Mouse (Mus musculus) midbrain, postnatal 0 days (tissue): ENCODE measurements at regions not wholly inside any gene's neighbourhood (a gene's known extent, or its start where the extent isn't known, plus 50 kb on each side); places are given as distances from the start of the nearest gene placed in this dataset.

ENCODE experiments used
- ATAC-seq: fragments of 200-750 bp; cut with Nextera tagmentation; 2 replicates; pipeline ENCODE4 v1.8.0; 2017; ENCODE audit warnings: moderate number of reproducible peaks, mild to moderate bottlenecking, moderate TSS enrichment, moderate library complexity; ENCODE audit not compliant: low FRiP score
- DNase-seq: peaks from one replicate; pipeline ENCODE4 v3.0.0-alpha.2; 2015; ENCODE audit warnings: low spot score
- H3K27ac ChIP-seq: fragments of 300-500 bp; sonication (generic); 2 replicates; pipeline ENCODE4 v1.5.1; 2014; ENCODE audit warnings: low read depth, mild to moderate bottlenecking, low read length, mixed read lengths
- H3K27me3 ChIP-seq: fragments of 300-500 bp; sonication (generic); 2 replicates; pipeline ENCODE4 v1.6.1; 2014; ENCODE audit warnings: low read length, control low read depth, mixed read lengths; ENCODE audit not compliant: insufficient read depth
- H3K36me3 ChIP-seq: fragments of 300-500 bp; sonication (generic); 2 replicates; pipeline ENCODE4 v1.6.1; 2014; ENCODE audit warnings: low read length, control low read depth, mixed read lengths; ENCODE audit not compliant: insufficient read depth
- H3K4me1 ChIP-seq: fragments of 300-500 bp; sonication (generic); 2 replicates; pipeline ENCODE4 v1.6.1; 2014; ENCODE audit warnings: mild to moderate bottlenecking, control low read depth, antibody characterized with exemption, low read length, mixed read lengths; ENCODE audit not compliant: insufficient read depth
- H3K4me2 ChIP-seq: fragments of 300-500 bp; sonication (generic); 2 replicates; pipeline ENCODE4 v1.6.1; 2014; ENCODE audit warnings: low read depth, mild to moderate bottlenecking, low read length, mixed read lengths; ENCODE audit not compliant: poor library complexity, severe bottlenecking
- H3K4me3 ChIP-seq: fragments of 300-500 bp; sonication (generic); 2 replicates; pipeline ENCODE4 v1.5.1; 2014; ENCODE audit warnings: low read depth, mild to moderate bottlenecking, low read length, moderate library complexity
- H3K9ac ChIP-seq: fragments of 300-500 bp; sonication (generic); replicated peaks from 2 replicates; pipeline ENCODE4 v1.6.1; 2014; ENCODE audit warnings: mild to moderate bottlenecking, low read length, moderate library complexity, mixed read lengths; ENCODE audit not compliant: poor library complexity, severe bottlenecking
- H3K9me3 ChIP-seq: fragments of 300-500 bp; sonication (generic); 2 replicates; pipeline ENCODE4 v1.6.1; 2016; ENCODE audit warnings: low read length, control low read depth
- CTCF ChIP-seq: IDR thresholded peaks from 2 replicates; pipeline ENCODE4 v1.5.1; 2016; ENCODE audit warnings: antibody characterized with exemption, mild to moderate bottlenecking
- WGBS: fragments of 180-500 bp; shearing (Covaris S2); extraction: QIAGEN DNeasy Blood & Tissue Kit; methylation state at CpG from one replicate; pipeline ENCODE4 v1.1.7; 2014; 5-methylcytosine and 5-hydroxymethylcytosine counted together

- WGBS: 75% methylated on average over 2 of the region's 2 CpGs
- no peak for TF ChIP-seq CTCF
Measured at GRCm38 (mm10) chr3:133779161-133779789, 234.3 kb upstream of the Tet2 start.

GRCm38 (mm10) chr3:133783060-133783459, 238.1 kb upstream of the Tet2 start:
- Histone ChIP-seq H3K27ac (no peak overlapping the region), H3K4me2 (no peak overlapping the region), H3K27me3 (no peaks in the 10 kb centered on the region), H3K36me3 (no peaks in the 10 kb centered on the region), H3K4me1 (no peaks in the 10 kb centered on the region), H3K9me3 (no peaks in the 10 kb centered on the region), H3K9ac (no peak overlapping the region), H3K4me3 (no peak overlapping the region)
- no peak for TF ChIP-seq CTCF
- no peak for DNase-seq
- ATAC-seq: no peak
- WGBS: 81% methylated on average over 1 of the region's 1 CpGs

More at GRCm38 (mm10) chr3:133779161-133779789, 234.3 kb upstream of the Tet2 start:
- Histone ChIP-seq H3K4me3 (no peak overlapping the region), H3K27ac (no peak overlapping the region), H3K9ac (no peak overlapping the region), H3K4me1 (no peaks in the 10 kb centered on the region), H3K27me3 (no peaks in the 10 kb centered on the region), H3K36me3 (no peaks in the 10 kb centered on the region), H3K4me2 (no peak overlapping the region), H3K9me3 (no peaks in the 10 kb centered on the region)
- no peak for ATAC-seq
- no peak for DNase-seq

- Histone ChIP-seq H3K9me3 (no peaks in the 10 kb centered on the region), H3K36me3 (no peaks in the 10 kb centered on the region), H3K9ac (no peak overlapping the region), H3K27ac (no peak overlapping the region), H3K4me2 (no peak overlapping the region), H3K4me1 (no peaks in the 10 kb centered on the region), H3K4me3 (no peak overlapping the region), H3K27me3 (no peaks in the 10 kb centered on the region)
- ATAC-seq (no peak), DNase-seq (no peak)
- TF ChIP-seq CTCF: no peak
- 86% methylated on average over 2 of the region's 2 CpGs for WGBS
Measured at GRCm38 (mm10) chr3:133791361-133791760, 246.4 kb upstream of the Tet2 start.

- Histone ChIP-seq H3K27me3 (no peaks in the 10 kb centered on the region), H3K9ac (no peak overlapping the region), H3K36me3 (no peaks in the 10 kb centered on the region), H3K4me1 (no peaks in the 10 kb centered on the region), H3K9me3 (no peaks in the 10 kb centered on the region), H3K4me2 (no peak overlapping the region), H3K4me3 (no peak overlapping the region), H3K27ac (no peak overlapping the region)
- TF ChIP-seq CTCF: no peak
- WGBS: 89% methylated on average over 1 of the region's 1 CpGs
- DNase-seq (no peak), ATAC-seq (no peak)
Measured at GRCm38 (mm10) chr3:133809007-133809552, 264.1 kb upstream of the Tet2 start.

- H3K4me1 ChIP-seq: no peaks in the 10 kb centered on the region
- no peak overlapping the region for H3K4me2 ChIP-seq
- DNase-seq (no peak), ATAC-seq (no peak)
- no peak for TF ChIP-seq CTCF
- H3K9me3 ChIP-seq: no peaks in the 10 kb centered on the region
- H3K27me3 ChIP-seq: no peaks in the 10 kb centered on the region
- H3K9ac ChIP-seq: no peak overlapping the region
- no peak overlapping the region for H3K4me3 ChIP-seq
- H3K36me3 ChIP-seq: no peaks in the 10 kb centered on the region
- 82% methylated on average over 4 of the region's 4 CpGs for WGBS
- no peak overlapping the region for H3K27ac ChIP-seq
Measured at GRCm38 (mm10) chr3:133818966-133819700, 274.2 kb upstream of the Tet2 start.

- H3K4me2 ChIP-seq: no peak overlapping the region
- no peaks in the 10 kb centered on the region for H3K27me3 ChIP-seq
- H3K27ac ChIP-seq: no peak overlapping the region
- ATAC-seq (no peak), DNase-seq (no peak)
- TF ChIP-seq CTCF: no peak
- no peaks in the 10 kb centered on the region for H3K9me3 ChIP-seq
- no peaks in the 10 kb centered on the region for H3K36me3 ChIP-seq
- WGBS: 87% methylated on average over 2 of the region's 2 CpGs
- no peaks in the 10 kb centered on the region for H3K4me1 ChIP-seq
- no peak overlapping the region for H3K4me3 ChIP-seq
- H3K9ac ChIP-seq: no peak overlapping the region
Measured at GRCm38 (mm10) chr3:133833739-133834391, 288.9 kb upstream of the Tet2 start.
